Mouse (Mus musculus) T-helper 1 cell (primary cell): ENCODE measurements at regions not wholly inside any gene's neighbourhood (a gene's known extent, or its start where the extent isn't known, plus 50 kb on each side); places are given as distances from the start of the nearest gene placed in this dataset.

ENCODE experiments used
- in situ Hi-C: fragments of 300-600 bp; cut with MboI, MseI; formaldehyde crosslinking; loops from one replicate; pipeline ENCODE4 v1.15.1; 2025; ENCODE audit warnings: high pct_unique_total_duplicates

- in situ Hi-C loops = loop anchor here (10.0 kb wide), 1 partner anchor 367 kb away; no protein-coding TSS in a partner anchor
Observed at GRCm38 (mm10) chr17:83997778-83998177, 150.0 kb upstream of the Haao start.

GRCm38 (mm10) chr17:83993028-83993427 is 145.3 kb upstream of the Haao start:
- in situ Hi-C loops = loop anchor here (10.0 kb wide), 1 partner anchor 372 kb away; no protein-coding TSS in a partner anchor

DNA sequence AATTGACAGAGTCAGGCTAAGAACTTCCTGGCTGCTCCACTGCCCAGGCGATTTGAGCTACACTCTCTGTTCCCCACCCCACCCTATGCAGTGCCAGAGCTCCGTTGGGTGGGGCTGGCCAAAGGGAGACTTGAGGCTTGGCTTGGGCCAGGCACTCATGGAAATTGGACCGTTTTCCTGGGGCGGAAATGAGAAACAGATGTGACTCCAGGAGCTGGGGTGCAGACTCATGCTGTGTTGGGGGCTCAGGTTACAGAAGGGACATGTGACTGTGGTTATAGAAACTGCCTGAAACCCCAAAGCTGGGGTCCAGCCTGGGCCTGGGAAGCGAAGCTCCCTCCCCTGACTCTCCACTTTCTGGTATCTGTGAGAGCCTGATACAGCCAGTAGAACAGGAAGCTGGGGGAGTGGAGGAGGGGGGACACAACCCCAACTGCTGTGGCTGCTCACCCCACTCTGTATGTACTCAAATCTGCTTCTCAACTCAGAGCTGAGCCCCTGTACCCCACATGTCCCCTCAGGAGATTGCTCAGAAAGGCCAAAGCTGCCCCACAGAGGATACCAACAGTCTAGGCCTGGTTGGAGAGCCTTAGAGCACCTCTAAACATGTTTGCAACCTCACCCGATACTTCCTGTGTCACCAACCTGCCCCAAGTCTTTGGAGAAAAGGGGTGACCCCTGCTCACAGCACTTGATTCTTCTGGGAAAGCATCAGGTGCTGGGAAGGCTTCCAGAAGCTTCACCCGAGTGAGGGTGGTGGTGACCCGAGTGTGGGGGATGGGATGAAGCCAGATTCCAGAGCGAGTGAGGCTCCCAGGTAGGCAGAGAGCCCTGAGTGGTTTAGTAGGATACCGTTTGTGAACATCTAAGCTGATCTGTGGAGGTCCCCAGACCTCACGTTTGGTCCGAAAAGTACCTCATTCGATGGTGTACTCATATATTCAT is 142.9 kb upstream of the Haao start:
- in situ Hi-C loops = loop anchor here (10.0 kb wide), 1 partner anchor 374 kb away; no protein-coding TSS in a partner anchor

GRCm38 (mm10) chr17:83988897-83989296 is 141.1 kb upstream of the Haao start:
- in situ Hi-C loops = no loop called here

DNA sequence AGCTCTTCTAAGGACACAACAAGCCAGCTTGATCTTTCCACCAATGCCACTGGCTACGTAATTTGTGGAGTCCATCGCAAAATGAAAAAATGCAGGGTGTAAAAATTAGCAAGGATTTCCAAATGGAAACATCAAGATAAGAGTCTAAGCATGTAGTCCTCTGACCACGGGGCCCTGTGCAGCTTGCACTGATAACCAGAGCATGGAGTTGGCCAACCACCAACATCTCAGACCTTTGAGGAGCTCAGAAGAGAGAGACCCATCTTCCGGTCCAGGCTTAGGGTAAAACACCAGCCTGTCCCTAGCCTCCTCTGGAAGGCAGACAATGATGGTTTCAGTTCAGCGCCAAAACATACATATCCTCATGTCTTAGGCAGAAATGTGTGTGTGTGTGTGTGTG is 140.4 kb upstream of the Haao start:
- in situ Hi-C loops = no loop called here

GRCm38 (mm10) chr17:83987683-83988082 is 139.9 kb upstream of the Haao start:
- in situ Hi-C loops = no loop called here

- in situ Hi-C loops = no loop called here
Observed at GRCm38 (mm10) chr17:83985916-83986578, 138.3 kb upstream of the Haao start.

DNA sequence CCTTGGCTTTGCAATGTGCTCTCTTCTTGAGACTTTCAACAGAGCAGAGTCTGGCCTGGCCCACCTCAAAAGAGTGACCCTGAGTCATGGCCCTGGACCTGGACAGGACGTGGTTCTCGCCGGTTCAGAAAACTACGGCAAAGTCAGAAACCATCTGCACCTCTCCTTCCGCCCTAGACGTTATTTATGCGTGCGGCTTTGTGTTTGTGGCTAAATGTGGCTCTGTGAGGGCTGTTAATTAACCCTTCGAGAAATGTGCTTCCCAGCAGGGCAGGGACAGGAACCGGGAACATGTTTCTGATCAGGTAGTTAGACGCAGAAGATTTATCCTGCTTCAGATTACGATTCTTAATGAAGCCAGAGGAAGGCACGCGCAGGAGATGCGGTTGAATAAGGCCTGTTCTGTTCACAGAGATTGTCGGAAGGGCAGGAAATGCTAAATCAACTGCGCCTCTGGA is 137.6 kb upstream of the Haao start:
- in situ Hi-C loops = no loop called here

GRCm38 (mm10) chr17:83983837-83984388 is 136.2 kb upstream of the Haao start:
- in situ Hi-C loops = loop anchor here (5.0 kb wide), 1 partner anchor 118 kb away; no protein-coding TSS in a partner anchor

DNA sequence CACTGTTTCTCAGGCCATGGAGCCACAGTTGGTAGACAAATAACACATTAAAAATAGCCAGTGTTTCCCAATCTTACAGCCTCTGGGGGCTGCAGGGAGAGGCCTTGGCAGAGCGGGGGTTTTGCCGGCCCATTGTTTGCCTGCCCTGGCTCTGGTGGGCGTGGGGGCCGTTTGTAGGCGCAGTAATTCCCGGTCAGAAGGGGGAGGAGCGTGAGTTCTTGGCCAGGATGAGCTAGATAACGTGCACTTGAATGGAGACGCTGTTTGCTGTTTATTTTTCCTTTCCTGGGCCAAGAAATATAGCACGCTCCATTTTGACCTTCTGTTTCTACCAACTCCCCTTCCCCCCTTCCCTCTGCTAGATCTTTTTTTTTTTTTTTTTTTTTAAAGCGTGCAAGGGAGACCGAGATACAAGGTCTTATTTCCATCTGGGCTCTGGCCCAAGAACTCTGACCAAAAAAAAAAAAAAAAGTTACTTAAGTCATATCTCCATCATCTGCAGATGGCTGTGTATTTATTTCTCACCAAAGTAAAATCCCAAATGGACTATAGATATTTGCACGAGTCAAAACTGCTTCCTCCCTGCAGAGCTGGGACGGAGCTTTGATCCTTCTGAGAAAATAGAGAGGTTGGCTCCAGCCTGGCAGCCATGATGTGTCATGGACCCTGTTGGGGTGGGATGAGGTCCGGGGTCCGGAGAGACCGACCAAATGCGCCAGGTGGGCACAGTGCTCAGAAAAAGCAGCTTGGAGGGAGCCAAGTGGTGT is 135.5 kb upstream of the Haao start:
- in situ Hi-C loops = loop anchor here (5.0 kb wide), 1 partner anchor 119 kb away; no protein-coding TSS in a partner anchor

DNA sequence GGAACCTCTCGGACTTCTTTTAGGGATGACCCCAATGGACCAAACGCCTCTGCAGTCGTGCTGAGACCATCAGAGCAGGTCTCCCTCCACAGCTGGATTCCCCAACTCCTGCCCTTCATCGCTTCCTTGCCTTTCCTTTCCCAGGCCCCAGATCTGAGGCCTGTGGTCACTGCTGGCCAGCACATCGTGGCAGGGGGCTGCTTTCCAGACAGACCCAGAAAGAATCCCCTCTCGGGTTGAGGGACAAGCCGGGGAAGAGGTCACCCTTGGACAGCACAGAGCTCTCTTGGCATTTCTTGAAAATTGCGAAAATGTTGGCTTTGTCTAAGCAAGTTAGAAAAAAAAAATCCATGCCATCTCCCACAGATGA is 134.9 kb upstream of the Haao start:
- in situ Hi-C loops = loop anchor here (5.0 kb wide), 1 partner anchor 120 kb away; no protein-coding TSS in a partner anchor

DNA sequence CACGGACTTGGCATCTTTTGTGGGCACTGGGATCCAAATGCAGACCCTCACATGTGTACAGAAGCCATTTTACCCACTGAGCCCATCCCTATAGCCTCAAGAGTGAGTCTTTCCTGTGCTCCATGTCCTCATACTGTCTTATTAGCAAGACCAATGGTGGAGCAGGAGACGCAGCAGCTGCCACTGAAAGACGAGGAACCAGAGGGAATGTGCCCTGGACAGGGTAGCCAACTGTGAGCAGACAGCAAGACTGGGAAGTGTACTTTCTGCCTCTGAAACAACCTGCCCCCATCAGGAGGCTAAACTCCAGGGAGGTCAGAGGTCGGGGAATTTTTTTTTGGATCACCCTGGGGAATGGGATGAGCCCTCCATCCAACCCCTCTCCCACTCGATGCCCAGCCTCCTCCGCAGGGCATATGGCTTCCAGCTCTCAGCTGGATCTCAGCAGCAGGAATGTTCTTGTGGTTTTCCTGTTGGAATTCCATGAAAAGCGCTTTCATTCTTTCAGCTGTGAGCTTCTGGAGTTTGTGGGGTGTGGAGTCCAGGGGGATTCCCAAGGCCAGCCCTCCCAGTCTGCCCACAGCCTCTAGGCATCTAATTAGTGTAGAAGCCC is 131.2 kb upstream of the Haao start:
- in situ Hi-C loops = loop anchor here (5.0 kb wide), 1 partner anchor 218 kb away; no protein-coding TSS in a partner anchor

- in situ Hi-C loops = loop anchor here (5.0 kb wide), 1 partner anchor 220 kb away; no protein-coding TSS in a partner anchor
Observed at GRCm38 (mm10) chr17:83977725-83978124, 130.0 kb upstream of the Haao start.

DNA sequence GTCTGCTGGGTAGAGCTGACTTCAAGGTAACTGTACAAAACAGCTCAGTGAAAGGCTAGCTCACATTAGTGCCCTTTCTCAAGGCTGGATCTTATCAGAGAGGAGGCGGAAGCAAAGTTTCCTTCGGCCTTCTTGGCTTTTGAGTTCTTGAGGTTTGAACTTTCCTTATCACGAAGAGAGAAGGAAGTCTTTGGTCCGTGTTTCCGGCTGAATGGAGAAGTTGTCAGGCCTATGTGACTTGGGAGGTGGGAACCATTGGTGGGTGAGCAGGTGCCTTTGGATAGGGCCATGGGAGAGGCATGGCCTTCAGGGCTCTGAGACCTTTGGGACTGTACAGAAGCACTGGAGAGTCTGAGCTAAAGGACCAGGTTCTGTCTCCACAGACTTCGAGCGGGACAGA is 128.1 kb upstream of the Haao start:
- in situ Hi-C loops = loop anchor here (5.0 kb wide), 1 partner anchor 221 kb away; no protein-coding TSS in a partner anchor

GRCm38 (mm10) chr17:83973461-83974350 is 125.9 kb upstream of the Haao start:
- in situ Hi-C loops = loop anchor here (5.0 kb wide), 1 partner anchor 66 kb away; no protein-coding TSS in a partner anchor

GRCm38 (mm10) chr17:83972874-83973273 is 125.1 kb upstream of the Haao start:
- in situ Hi-C loops = loop anchor here (5.0 kb wide), 1 partner anchor 66 kb away; no protein-coding TSS in a partner anchor

DNA sequence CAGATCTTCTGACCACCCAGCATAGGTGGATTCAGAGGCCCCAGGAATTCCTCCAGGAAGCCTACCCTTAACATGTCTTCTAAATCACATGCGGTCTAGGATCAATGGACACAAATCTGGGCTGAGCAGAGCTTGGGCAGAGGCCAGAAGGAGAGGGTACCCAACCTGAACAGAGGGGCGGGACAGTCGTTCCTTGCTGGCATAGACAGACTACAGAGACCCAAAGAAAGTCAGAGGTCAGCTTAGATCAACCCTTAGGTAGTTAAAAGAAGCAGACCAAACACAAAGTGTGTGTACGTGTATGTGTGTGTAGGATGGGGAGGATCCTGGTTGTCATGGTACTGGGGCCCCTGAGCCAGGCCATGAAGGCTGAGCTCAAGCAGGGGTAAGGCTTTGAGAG is 124.7 kb upstream of the Haao start:
- in situ Hi-C loops = loop anchor here (5.0 kb wide), 1 partner anchor 65 kb away; no protein-coding TSS in a partner anchor

- in situ Hi-C loops = loop anchor here (5.0 kb wide), 1 partner anchor 65 kb away; no protein-coding TSS in a partner anchor
Observed at GRCm38 (mm10) chr17:83972026-83972425, 124.3 kb upstream of the Haao start.

- in situ Hi-C loops = no loop called here
Observed at GRCm38 (mm10) chr17:83969407-83969826, 121.7 kb upstream of the Haao start.
